Mouse (Mus musculus) thymus, adult 2 months (tissue): ENCODE results near the gene Pibf1. TPM values are rescaled to one million over a fixed set of nuclear protein-coding genes. Genes with fewer than 3 reads are reported as not detected.
A peak's percentile ranks its signal among the peaks of the same experiment; 100 is the strongest.

ENCODE experiments used
- DNase-seq: peaks from one replicate; pipeline ENCODE4 v3.0.0; 2021
- H3K27ac ChIP-seq: fragments of 200-500 bp; 2 replicates; pipeline ENCODE4 v1.5.1; 2012; ENCODE audit warnings: low read length, control low read depth; ENCODE audit not compliant: control insufficient read depth, insufficient read depth
- H3K27me3 ChIP-seq: fragments of 200-500 bp; 2 replicates; pipeline ENCODE4 v1.6.1; 2012; ENCODE audit warnings: mild to moderate bottlenecking, low read length, moderate library complexity, mixed read lengths; ENCODE audit not compliant: control insufficient read depth, insufficient read depth
- H3K36me3 ChIP-seq: fragments of 200-500 bp; 2 replicates; pipeline ENCODE4 v1.6.1; 2012; ENCODE audit warnings: mild to moderate bottlenecking, low read length, moderate library complexity; ENCODE audit not compliant: control insufficient read depth, insufficient read depth
- H3K4me1 ChIP-seq: fragments of 200-500 bp; replicated peaks from 2 replicates; pipeline ENCODE4 v1.6.1; 2012; ENCODE audit warnings: low read length; ENCODE audit not compliant: control insufficient read depth, insufficient read depth
- H3K4me3 ChIP-seq: fragments of 200-500 bp; 2 replicates; pipeline ENCODE4 v1.5.1; 2012; ENCODE audit warnings: mild to moderate bottlenecking, low read length, control low read depth, moderate library complexity; ENCODE audit not compliant: control insufficient read depth, insufficient read depth
- CTCF ChIP-seq: fragments of 200-500 bp; IDR thresholded peaks from 2 replicates; pipeline ENCODE4 v1.5.1; 2012; ENCODE audit warnings: mild to moderate bottlenecking, control low read depth, low read length, moderate library complexity, borderline replicate concordance; ENCODE audit not compliant: control insufficient read depth, poor library complexity, insufficient read depth; ENCODE audit errors: extremely low read depth
- POLR2A ChIP-seq: fragments of 200-500 bp; IDR thresholded peaks from 2 replicates; pipeline ENCODE4 v1.6.1; 2012; ENCODE audit warnings: mild to moderate bottlenecking, low read length, control low read depth, moderate library complexity; ENCODE audit not compliant: control insufficient read depth, poor library complexity, insufficient read depth; ENCODE audit errors: extremely low read depth
- WGBS: fragments of 180-500 bp; shearing (Covaris S2); methylation state at CpG from one replicate; pipeline ENCODE4 v1.1.7; 2018; 5-methylcytosine and 5-hydroxymethylcytosine counted together
- polyA plus RNA-seq: library from polyadenylated mRNA; depleted of rRNA; stranded (reverse); fragments of >200 nt; gene quantifications from 2 replicates; pipeline ENCODE4 v1.2.3, GENCODE M21; 2012

Gene Pibf1
- polyA plus RNA-seq, 1 experiment: 2.4 TPM

- no peak for DNase-seq
- no peaks in the 10 kb centered on the region for H3K4me1 ChIP-seq
- 97% methylated on average over 9 of the region's 9 CpGs for WGBS
- TF ChIP-seq CTCF: no peak
- no peak for TF ChIP-seq POLR2A
- no peak overlapping the region for H3K27ac ChIP-seq
- 0 out of 2 replicates have a peak, but pooled peaks cover 6% of the 10 kb centered on the region for H3K36me3 ChIP-seq
- H3K4me3 ChIP-seq: no peak overlapping the region
- no peaks in the 10 kb centered on the region for H3K27me3 ChIP-seq
Measured at GRCm38 (mm10) chr14:99135761-99136160, 36.5 kb downstream of the Pibf1 start.

DNA sequence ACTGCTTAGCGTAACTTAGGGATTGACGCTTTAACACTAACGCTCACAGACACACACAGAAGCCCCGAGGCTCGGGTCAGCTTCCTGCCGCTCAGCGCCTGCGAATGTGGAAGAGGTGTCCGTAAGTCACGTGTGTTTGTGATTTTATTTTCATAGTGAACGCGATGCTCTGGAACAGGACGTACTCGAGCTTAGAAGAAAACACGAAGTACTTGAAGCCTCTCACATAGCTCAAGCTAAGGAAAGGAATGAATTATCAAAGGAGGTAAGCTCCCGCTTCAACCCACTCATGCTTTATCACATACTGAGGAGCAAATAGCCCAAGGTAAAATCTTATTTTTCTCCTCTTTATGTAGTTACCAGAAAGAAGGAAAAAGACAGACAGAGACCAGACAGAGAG, 37.1 kb downstream of the Pibf1 start:
- TF ChIP-seq CTCF: no peak
- no peak for TF ChIP-seq POLR2A
- Histone ChIP-seq H3K36me3 (0 out of 2 replicates have a peak, but pooled peaks cover 6% of the 10 kb centered on the region), H3K27ac (no peak overlapping the region), H3K27me3 (no peaks in the 10 kb centered on the region), H3K4me3 (no peak overlapping the region), H3K4me1 (no peaks in the 10 kb centered on the region)
- DNase-seq: no peak
- whole genome bisulfite sequencing: 98% methylated on average over 16 of the region's 16 CpGs

GRCm38 (mm10) chr14:99140036-99140435, 40.8 kb downstream of the Pibf1 start:
- Histone ChIP-seq H3K36me3 (0 out of 2 replicates have a peak, but pooled peaks cover 6% of the 10 kb centered on the region), H3K4me1 (no peaks in the 10 kb centered on the region), H3K27me3 (no peaks in the 10 kb centered on the region), H3K27ac (no peak overlapping the region), H3K4me3 (no peak overlapping the region)
- WGBS: 99% methylated on average over 2 of the region's 2 CpGs
- no peak for DNase-seq
- TF ChIP-seq POLR2A (no peak), CTCF (no peak)

DNA sequence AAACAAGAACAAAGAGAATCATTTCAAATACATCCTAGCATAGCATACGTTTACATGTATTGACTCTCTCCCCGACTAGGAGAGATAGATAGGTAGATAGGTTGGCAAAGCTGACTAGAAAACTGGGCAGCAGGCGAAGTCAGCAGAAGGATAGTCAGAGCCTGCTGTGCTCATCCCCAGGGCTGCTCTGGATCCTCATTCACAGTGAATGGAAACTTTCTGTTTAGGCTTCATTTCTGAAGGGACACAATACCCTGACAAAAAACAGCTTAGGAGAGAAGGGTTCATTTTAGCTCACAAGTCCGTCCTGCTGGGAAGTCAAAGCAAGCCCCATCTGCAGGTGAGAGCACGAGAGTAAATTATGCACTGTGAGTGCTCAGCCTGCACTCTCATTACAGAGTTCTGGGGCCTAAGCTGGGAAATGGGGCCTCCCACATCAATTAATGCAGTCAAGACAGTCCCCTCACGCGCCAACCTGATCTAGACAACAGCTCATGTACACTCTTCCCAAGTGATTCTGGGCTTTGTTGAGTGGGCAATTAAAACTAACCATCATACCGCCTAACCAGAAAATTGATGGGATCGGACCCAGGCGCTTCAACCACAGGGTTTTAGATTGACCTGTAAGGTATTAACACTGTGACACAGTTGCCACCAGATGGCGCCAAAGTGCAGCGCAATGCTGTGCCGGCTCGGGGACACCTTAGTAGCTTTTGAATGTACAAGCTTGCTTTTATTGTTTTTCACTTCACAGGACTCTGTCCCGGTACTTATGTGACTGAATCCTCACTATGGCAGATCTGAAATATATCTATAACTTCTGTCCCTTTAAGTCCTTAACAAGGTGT, 42.8 kb downstream of the Pibf1 start:
- TF ChIP-seq POLR2A (no peak), CTCF (peak; percentile 85; the same call in 1 of the 2 replicates)
- Histone ChIP-seq H3K27me3 (no peaks in the 10 kb centered on the region), H3K4me3 (no peak overlapping the region), H3K4me1 (no peaks in the 10 kb centered on the region), H3K36me3 (0 out of 2 replicates have a peak, but pooled peaks cover under 1% of the 10 kb centered on the region), H3K27ac (no peak overlapping the region)
- WGBS: 54% methylated on average over 15 of the region's 15 CpGs
- DNase-seq: peak; percentile 77

DNA sequence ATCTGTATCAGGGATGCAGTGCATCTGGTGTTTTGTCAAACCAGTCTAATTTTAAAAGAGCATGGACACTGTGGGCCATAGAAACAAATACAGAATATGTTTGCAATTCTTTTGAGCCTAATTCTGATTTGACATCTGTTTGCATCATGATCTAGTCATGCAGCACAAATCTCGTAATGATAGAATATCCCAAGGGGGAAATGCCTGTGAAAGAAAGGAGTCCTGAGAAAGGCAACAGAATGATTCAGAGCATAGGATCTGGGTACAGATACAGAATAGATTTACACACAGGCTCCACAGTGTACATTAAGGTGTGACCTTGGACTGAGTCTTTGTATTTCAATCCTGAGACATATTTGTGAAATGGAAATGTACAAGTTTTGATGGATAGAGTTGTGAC, 47.6 kb downstream of the Pibf1 start:
- H3K27ac ChIP-seq: no peak overlapping the region
- H3K27me3 ChIP-seq: no peaks in the 10 kb centered on the region
- no peaks in the 10 kb centered on the region for H3K36me3 ChIP-seq
- no peak for DNase-seq
- WGBS: 98% methylated on average over 1 of the region's 1 CpGs
- no peak overlapping the region for H3K4me3 ChIP-seq
- H3K4me1 ChIP-seq: no peaks in the 10 kb centered on the region
- TF ChIP-seq POLR2A: no peak
- TF ChIP-seq CTCF: no peak

DNA sequence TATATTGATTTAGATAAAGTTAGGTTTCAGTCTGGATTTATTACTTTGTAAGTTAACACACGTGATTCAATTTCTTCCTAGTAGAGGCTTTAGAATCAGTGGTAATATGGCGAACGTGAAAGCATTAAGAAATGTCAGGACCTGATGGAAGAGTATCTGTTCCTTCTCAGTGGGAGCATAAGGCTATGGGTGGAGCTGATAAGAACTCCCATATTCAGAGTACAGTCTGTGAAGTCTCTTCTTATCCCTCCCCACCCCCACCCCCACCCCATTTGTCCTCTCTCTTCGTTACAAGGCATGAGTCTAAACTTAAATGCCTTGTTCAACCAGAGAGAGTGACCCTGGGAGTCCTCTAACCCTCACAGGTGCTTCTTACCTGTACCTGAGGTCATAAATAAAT, 53.5 kb downstream of the Pibf1 start:
- 96% methylated on average over 4 of the region's 4 CpGs for WGBS
- Histone ChIP-seq H3K27ac (no peak overlapping the region), H3K36me3 (no peaks in the 10 kb centered on the region), H3K27me3 (no peaks in the 10 kb centered on the region), H3K4me3 (no peak overlapping the region), H3K4me1 (no peaks in the 10 kb centered on the region)
- no peak for TF ChIP-seq CTCF
- no peak for TF ChIP-seq POLR2A
- no peak for DNase-seq
